Mouse (Mus musculus): Measurements from ENCODE around the gene Bach2. TPM values are rescaled to one million over a fixed set of nuclear protein-coding genes. Genes with fewer than 3 reads are reported as not detected.

The Bach2 gene
- polyA plus RNA-seq (2015; fragmentation: Nextera tagmentation; extraction: Ambion mirVana), result 3.4 and 3.8 TPM in 2 replicates

GRCm38 (mm10) chr4:32238366-32238854, at the start of gene Bach2:
TSS of gene Bach2 (plus strand) at chr4:32238804.

GRCm38 (mm10) chr4:32602660-32603059, 364.1 kb downstream of the Bach2 start, which contains the start of gene Gja10:
TSS of gene Gja10 (minus strand) at chr4:32602760.

DNA sequence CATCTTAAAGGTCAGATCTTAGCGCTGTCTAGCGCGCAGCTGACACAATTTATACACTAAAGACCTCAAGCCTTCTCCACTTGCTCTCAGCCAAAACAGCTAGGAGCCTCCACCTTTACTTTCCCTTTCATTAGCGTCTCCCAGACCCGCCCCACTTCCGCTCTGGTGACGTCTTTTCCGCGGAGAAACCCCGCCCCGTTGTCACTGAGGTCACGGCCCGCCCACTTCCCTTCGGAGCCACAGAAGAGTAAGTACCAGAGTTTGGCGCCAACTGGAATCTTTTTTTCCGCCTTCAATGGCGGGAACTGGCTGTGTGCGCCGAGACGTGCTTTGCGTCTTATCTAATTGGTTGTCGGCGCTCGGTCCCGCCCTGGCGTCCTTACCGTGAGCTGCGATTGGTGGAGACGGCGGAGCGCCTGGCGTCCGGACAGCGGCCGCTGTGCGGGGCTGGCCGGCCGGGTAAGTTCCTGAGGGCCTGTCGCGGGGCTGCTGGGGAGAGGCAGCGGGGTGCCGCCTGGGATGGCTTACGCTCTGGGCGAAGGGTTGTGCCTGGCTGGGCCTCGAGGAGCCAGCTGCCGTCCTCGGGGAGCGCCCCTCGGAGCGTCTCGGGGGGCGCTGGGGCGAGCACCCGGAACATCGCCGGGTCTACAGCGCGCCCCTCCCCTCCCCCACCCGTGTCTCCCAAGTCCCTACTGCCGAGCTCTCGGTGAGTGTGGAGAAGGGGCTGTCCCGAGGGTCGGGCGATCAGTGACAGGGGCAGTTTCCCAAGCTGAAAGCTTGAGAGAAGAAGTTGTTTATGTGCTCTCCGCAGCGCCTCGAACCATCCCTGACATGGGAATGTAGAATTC, 376.7 kb downstream of the Bach2 start, which contains the start of gene Casp8ap2:
Gene Casp8ap2 (plus strand): TSS at position 418 of the 848 bp plus-strand sequence.

